Mouse (Mus musculus) urinary bladder, adult 2 months (tissue): Measurements from ENCODE around the gene Ppp1r36. TPM values are rescaled to one million over a fixed set of nuclear protein-coding genes. Genes with fewer than 3 reads are reported as not detected.
"Not testable (repeated sequence)": the region's sequence is repeated elsewhere in the genome, so short reads cannot be mapped to it uniquely, and the experiment has no call there.

Experiments used
- DNase-seq: peaks from one replicate; pipeline ENCODE4 v3.0.0; 2022; ENCODE audit warnings: low spot score
- polyA plus RNA-seq: library from polyadenylated mRNA; depleted of rRNA; stranded (reverse); fragments of >200 nt; gene quantifications from 2 replicates; pipeline ENCODE4 v1.2.3, GENCODE M21; 2012

The Ppp1r36 gene
- polyA plus RNA-seq, 1 experiment = 11.8 TPM

GRCm38 (mm10) chr12:76448127-76448526 is 30.8 kb downstream of the Ppp1r36 start:
- no peak for DNase-seq

- no peak for DNase-seq
These were observed 34.9 kb downstream of the Ppp1r36 start for GRCm38 (mm10) chr12:76452203-76452602.

GRCm38 (mm10) chr12:76458445-76458844 is 41.1 kb downstream of the Ppp1r36 start:
- not testable (repeated sequence) for DNase-seq

- DNase-seq = no peak
These were observed 41.7 kb downstream of the Ppp1r36 start for GRCm38 (mm10) chr12:76459032-76459431.

- DNase-seq = no peak
These were observed 46.1 kb downstream of the Ppp1r36 start for GRCm38 (mm10) chr12:76463391-76463790.

GRCm38 (mm10) chr12:76464651-76465252 is 47.4 kb downstream of the Ppp1r36 start:
- DNase-seq = no peak

- DNase-seq = no peak
These were observed 49.3 kb downstream of the Ppp1r36 start for GRCm38 (mm10) chr12:76466651-76467050.

- DNase-seq = no peak
These were observed 49.9 kb downstream of the Ppp1r36 start for GRCm38 (mm10) chr12:76467256-76467655.

GRCm38 (mm10) chr12:76472046-76472445 is 54.7 kb downstream of the Ppp1r36 start:
- no peak for DNase-seq

- DNase-seq = no peak
These were observed 56.4 kb downstream of the Ppp1r36 start for GRCm38 (mm10) chr12:76473562-76474245.

GRCm38 (mm10) chr12:76474246-76474583 is 56.9 kb downstream of the Ppp1r36 start:
- DNase-seq = no peak

- DNase-seq = no peak
These were observed 57.5 kb downstream of the Ppp1r36 start for GRCm38 (mm10) chr12:76474802-76475201.

GRCm38 (mm10) chr12:76476146-76476545 is 58.8 kb downstream of the Ppp1r36 start:
- DNase-seq = no peak

- no peak for DNase-seq
These were observed 61.1 kb downstream of the Ppp1r36 start for GRCm38 (mm10) chr12:76478309-76479023.

- no peak for DNase-seq
These were observed 61.8 kb downstream of the Ppp1r36 start for GRCm38 (mm10) chr12:76479174-76479573.

GRCm38 (mm10) chr12:76479836-76480495 is 62.6 kb downstream of the Ppp1r36 start:
- DNase-seq = no peak

GRCm38 (mm10) chr12:76482446-76482845 is 65.1 kb downstream of the Ppp1r36 start:
- DNase-seq = no peak

- no peak for DNase-seq
These were observed 65.6 kb downstream of the Ppp1r36 start for GRCm38 (mm10) chr12:76482948-76483347.

- no peak for DNase-seq
These were observed 67.5 kb downstream of the Ppp1r36 start for GRCm38 (mm10) chr12:76484881-76485280.

GRCm38 (mm10) chr12:76485381-76485780 is 68.0 kb downstream of the Ppp1r36 start:
- no peak for DNase-seq

GRCm38 (mm10) chr12:76486943-76487342 is 69.6 kb downstream of the Ppp1r36 start:
- DNase-seq = no peak
